Mouse (Mus musculus) lung, embryonic 16.5 days (tissue): ENCODE measurements around the gene Epm2a. TPM values are rescaled to one million over a fixed set of nuclear protein-coding genes. Genes with fewer than 3 reads are reported as not detected.
"Not testable (repeated sequence)": the region's sequence is repeated elsewhere in the genome, so short reads cannot be mapped to it uniquely, and the experiment has no call there.

Experiments used
- ATAC-seq: fragments of 200-750 bp; cut with Nextera tagmentation; 2 replicates; pipeline ENCODE4 v1.8.0; 2017; ENCODE audit warnings: low read depth, mild to moderate bottlenecking, moderate library complexity
- H3K27ac ChIP-seq: fragments of 300-500 bp; sonication (generic); 2 replicates; pipeline ENCODE4 v1.5.1; 2014; ENCODE audit warnings: mild to moderate bottlenecking, control low read depth, low read length
- H3K27me3 ChIP-seq: fragments of 300-500 bp; sonication (generic); 2 replicates; pipeline ENCODE4 v1.6.1; 2014; ENCODE audit warnings: low read depth, low read length, mixed read lengths; ENCODE audit not compliant: control insufficient read depth, insufficient read depth
- H3K36me3 ChIP-seq: fragments of 300-500 bp; sonication (generic); 2 replicates; pipeline ENCODE4 v1.6.1; 2014; ENCODE audit warnings: low read length; ENCODE audit not compliant: control insufficient read depth, insufficient read depth
- H3K4me1 ChIP-seq: fragments of 300-500 bp; sonication (generic); replicated peaks from 2 replicates; pipeline ENCODE4 v1.6.1; 2014; ENCODE audit warnings: low read length, mixed read lengths; ENCODE audit not compliant: control insufficient read depth, insufficient read depth
- H3K4me2 ChIP-seq: fragments of 300-500 bp; sonication (generic); 2 replicates; pipeline ENCODE4 v1.6.1; 2014; ENCODE audit warnings: low read depth, low read length, control low read depth
- H3K4me3 ChIP-seq: fragments of 300-500 bp; sonication (generic); 2 replicates; pipeline ENCODE4 v1.5.1; 2014; ENCODE audit warnings: mild to moderate bottlenecking, low read length, control low read depth
- H3K9ac ChIP-seq: fragments of 300-500 bp; sonication (generic); 2 replicates; pipeline ENCODE4 v1.6.1; 2014; ENCODE audit warnings: low read length, control low read depth
- H3K9me3 ChIP-seq: fragments of 300-500 bp; sonication (generic); 2 replicates; pipeline ENCODE4 v1.6.1; 2016; ENCODE audit warnings: low read length; ENCODE audit not compliant: control insufficient read depth
- WGBS: fragments of 180-500 bp; shearing (Covaris S2); extraction: QIAGEN DNeasy Blood & Tissue Kit; methylation state at CpG from one replicate; pipeline ENCODE4 v1.1.7; 2014; 5-methylcytosine and 5-hydroxymethylcytosine counted together
- polyA plus RNA-seq: library from polyadenylated mRNA; unstranded; fragments of >200 nt; fragmentation: Nextera tagmentation; extraction: Ambion mirVana; gene quantifications from 2 replicates; pipeline ENCODE4 v1.2.1, GENCODE M21; 2015

Gene Epm2a
- 0.35 and 0.48 TPM in 2 replicates for polyA plus RNA-seq

DNA sequence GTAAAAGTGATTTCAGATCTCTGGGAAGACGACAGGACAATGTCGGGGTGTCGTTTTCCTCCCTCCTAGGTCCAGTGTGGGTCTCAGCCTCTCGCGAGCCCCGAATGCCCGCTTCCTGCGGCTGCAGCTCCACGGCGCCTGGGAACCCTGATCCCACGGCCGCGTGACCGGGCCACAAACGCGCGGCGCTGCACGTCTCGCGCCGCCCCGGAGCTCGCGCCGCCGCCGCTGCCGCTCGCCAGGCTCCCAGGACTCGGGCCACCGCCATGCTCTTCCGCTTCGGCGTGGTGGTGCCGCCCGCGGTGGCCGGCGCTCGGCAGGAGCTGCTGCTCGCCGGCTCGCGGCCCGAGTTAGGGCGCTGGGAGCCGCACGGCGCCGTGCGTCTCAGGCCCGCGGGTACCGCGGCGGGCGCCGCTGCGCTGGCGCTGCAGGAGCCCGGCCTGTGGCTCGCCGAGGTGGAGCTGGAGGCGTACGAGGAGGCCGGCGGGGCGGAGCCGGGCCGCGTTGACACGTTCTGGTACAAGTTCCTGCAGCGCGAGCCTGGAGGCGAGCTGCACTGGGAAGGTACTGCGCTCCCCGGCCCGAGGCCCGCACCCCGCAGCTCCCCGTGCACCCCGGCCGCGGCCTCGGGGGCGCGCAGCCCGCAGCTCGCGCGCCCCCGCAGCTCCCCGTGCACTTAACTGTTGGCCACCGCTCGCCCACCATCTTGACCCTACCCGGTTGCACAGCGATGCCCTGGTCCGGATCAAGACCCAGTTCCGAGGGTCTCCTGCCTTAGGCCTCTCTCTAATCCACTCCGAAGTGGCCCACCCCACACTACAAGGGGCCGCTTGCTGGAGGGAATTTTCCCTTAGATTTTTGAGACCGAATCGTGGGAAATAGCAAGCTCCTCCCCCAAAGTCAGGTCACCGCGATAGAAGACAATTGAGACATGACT lies at the start of gene Epm2a:
Gene Epm2a, plus strand, starts transcription at position 200 of the 937 bp plus-strand sequence.
- peak within 1 kb of the TSS; percentile 98 for H3K27ac ChIP-seq
- H3K36me3 ChIP-seq = no peaks in the 10 kb centered on the region
- peak within 1 kb of the TSS; percentile 69 for H3K4me3 ChIP-seq
- H3K4me2 ChIP-seq = peak within 1 kb of the TSS; percentile 83
- ATAC-seq = peak; percentile 99
- H3K9me3 ChIP-seq = no peaks in the 10 kb centered on the region
- H3K9ac ChIP-seq = peak within 1 kb of the TSS; percentile 95
- WGBS = under 1% methylated on average over 95 of the region's 106 CpGs
- no peaks in the 10 kb centered on the region for H3K27me3 ChIP-seq
- peaks cover 2% of the 10 kb centered on the region; the same call in 1 of the 2 replicates for H3K4me1 ChIP-seq

DNA sequence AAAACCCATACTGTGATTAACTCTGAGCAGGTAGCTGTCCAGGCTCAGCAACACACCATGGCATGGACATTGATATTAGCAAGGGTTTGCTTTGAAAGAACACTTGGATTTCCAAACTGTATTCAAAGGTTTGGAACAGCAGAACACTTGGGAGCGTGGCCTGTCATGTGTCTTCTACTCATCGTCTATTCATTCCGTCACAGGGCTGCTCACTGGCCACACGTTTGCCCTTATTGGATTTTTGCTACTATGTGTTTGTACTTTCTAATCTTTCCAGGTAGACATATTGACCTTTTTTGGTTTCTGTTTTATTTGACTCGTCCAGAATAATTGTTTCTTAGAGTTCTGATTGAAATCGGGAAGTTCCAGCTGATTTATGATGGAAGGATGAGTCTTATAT lies 44.8 kb upstream of the Epm2a start:
- no peaks in the 10 kb centered on the region for H3K27me3 ChIP-seq
- 86% methylated on average over 6 of the region's 6 CpGs for WGBS
- H3K4me1 ChIP-seq = no peaks in the 10 kb centered on the region
- H3K27ac ChIP-seq = no peak overlapping the region
- no peak overlapping the region for H3K4me3 ChIP-seq
- H3K9me3 ChIP-seq = no peaks in the 10 kb centered on the region
- H3K36me3 ChIP-seq = peaks cover 5% of the 10 kb centered on the region
- no peak for ATAC-seq
- no peak overlapping the region for H3K4me2 ChIP-seq
- H3K9ac ChIP-seq = no peak overlapping the region

DNA sequence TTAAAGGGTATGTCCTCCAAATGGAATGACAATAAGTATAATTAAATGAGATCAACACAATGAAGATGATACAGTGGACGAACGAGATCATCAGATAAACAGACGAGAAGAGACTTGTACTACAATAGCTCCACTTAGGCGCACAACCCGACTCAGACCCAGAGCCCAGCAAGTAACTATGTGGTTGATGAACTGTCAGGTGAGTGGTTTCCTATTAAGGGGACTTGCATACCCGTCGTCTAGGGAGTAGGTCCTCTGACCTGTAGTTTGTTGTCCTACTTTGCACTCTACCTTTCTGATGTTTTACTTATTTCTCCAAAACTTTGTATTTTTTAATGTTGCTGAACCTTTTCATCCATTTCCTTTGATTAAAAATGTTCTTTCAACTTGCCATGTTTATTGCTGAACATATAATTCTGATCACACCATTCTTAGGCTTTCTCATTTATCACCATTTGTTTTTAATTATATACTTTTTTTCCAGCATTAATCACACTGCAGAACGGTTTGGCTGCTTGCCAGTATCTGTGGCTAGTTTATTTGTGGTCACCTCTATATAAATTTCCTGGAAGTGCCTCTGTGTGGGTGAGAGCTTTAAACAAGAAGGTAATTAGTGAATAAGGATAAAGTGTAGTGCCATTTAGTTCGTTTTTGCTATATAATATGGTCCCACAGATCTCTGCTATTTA lies 37.7 kb upstream of the Epm2a start:
- ATAC-seq = no peak
- Histone ChIP-seq H3K4me1 (peaks cover 4% of the 10 kb centered on the region; the same call in 1 of the 2 replicates), H3K27me3 (no peaks in the 10 kb centered on the region), H3K9ac (no peak overlapping the region), H3K9me3 (no peaks in the 10 kb centered on the region), H3K36me3 (no peaks in the 10 kb centered on the region), H3K27ac (peak overlapping the region; percentile 13; the same call in 1 of the 2 replicates), H3K4me2 (no peak overlapping the region), H3K4me3 (no peak overlapping the region)
- WGBS = 36% methylated on average over 9 of the region's 9 CpGs

DNA sequence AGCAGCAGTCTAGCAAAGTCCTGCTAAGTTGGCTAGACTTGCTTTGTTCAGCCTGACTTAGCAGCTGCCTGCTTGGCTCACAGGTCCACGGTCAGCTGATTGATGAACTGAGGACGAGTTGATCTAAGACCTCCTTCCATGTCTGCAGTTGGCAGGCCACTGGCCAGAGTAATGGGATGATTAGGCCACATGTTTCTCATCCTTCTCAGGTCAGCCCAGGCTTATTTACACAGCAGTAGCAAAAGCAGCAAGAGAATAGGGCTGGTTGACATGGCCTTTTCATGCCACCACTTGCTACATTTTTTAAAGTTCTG lies 37.2 kb upstream of the Epm2a start:
- Histone ChIP-seq H3K9ac (no peak overlapping the region), H3K9me3 (no peaks in the 10 kb centered on the region), H3K27me3 (no peaks in the 10 kb centered on the region), H3K4me2 (no peak overlapping the region), H3K27ac (no peak overlapping the region), H3K4me3 (no peak overlapping the region), H3K36me3 (no peaks in the 10 kb centered on the region), H3K4me1 (peaks cover 4% of the 10 kb centered on the region; the same call in 1 of the 2 replicates)
- ATAC-seq = peak; percentile 97
- WGBS = 20% methylated on average over 2 of the region's 2 CpGs

DNA sequence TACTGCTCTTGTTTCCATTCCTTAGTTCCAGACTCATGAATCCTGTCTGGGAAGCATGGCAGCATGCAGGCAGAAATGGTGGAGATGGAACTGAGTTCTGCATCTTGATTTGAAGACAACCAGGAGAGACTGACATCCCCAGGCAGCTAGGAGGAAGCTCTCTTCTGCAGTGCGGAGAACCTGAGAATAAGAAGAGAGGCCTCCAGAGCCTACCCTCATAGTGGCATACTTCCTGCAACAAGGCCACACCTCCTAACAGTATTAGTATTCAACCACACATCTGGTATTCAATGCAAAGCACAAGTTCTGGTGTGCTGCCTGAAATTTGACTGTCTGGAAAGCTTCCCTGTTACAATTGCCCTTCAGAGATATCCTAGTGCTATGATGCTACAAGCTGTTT lies 33.3 kb upstream of the Epm2a start:
- Histone ChIP-seq H3K27ac (no peak overlapping the region), H3K4me1 (peaks cover 4% of the 10 kb centered on the region; the same call in 1 of the 2 replicates), H3K4me3 (no peak overlapping the region), H3K9ac (no peak overlapping the region), H3K9me3 (no peaks in the 10 kb centered on the region; the same call in 1 of the 2 replicates), H3K36me3 (no peaks in the 10 kb centered on the region), H3K27me3 (no peaks in the 10 kb centered on the region), H3K4me2 (no peak overlapping the region)
- ATAC-seq = no peak
- 94% methylated on average over 1 of the region's 1 CpGs for WGBS

DNA sequence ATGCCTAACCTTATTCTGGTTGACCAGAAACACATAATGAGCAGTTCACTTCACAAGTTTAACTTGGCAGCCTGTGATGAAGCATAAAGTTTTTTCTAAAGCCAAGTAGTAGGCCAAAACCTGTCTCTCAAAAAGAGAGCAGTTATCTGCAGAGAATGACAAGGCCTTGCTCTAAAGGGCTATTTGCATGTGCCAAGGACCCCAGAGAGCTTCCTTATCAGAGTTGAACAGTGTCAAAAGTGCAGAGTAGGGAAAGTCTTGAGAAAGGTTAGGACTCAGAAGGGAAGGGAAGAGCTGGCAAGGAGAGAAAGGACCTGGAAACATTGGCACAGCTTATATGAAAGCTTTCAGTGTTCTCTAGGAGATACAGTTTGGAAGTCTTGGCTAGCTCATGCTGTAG lies 32.7 kb upstream of the Epm2a start:
- Histone ChIP-seq H3K27me3 (no peaks in the 10 kb centered on the region), H3K4me2 (no peak overlapping the region), H3K9me3 (no peaks in the 10 kb centered on the region; the same call in 1 of the 2 replicates), H3K9ac (no peak overlapping the region), H3K36me3 (no peaks in the 10 kb centered on the region), H3K4me3 (no peak overlapping the region), H3K27ac (no peak overlapping the region), H3K4me1 (0 out of 2 replicates have a peak, but pooled peaks cover under 1% of the 10 kb centered on the region)
- no peak for ATAC-seq

DNA sequence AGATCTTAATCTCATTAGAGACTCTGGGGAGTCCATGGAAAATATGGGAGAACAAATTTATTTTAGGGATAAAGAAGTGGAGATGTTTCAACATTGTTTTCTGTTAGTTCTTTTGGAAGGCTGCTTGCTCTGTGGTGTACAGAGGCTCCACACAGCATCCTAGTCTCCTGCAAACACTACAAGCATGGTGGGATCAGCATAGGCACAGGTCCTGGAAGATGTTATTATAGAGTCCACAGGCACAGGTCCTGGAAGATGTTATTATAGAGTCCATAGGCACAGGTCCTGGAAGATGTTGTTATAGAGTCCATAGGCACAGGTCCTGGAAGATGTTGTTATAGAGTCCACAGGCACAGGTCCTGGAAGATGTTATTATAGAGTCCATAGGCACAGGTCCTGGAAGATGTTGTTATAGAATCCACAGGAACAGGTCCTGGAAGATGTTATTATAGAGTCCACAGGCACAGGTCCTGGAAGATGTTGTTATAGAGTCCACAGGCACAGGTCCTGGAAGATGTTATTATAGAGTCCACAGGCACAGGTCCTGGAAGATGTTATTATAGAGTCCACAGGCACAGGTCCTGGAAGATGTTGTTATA lies 25.2 kb upstream of the Epm2a start:
- H3K4me3 ChIP-seq, ATAC-seq, H3K4me2 ChIP-seq, H3K4me1 ChIP-seq, H3K27me3 ChIP-seq, H3K27ac ChIP-seq, H3K9ac ChIP-seq, H3K9me3 ChIP-seq, H3K36me3 ChIP-seq: not testable (repeated sequence)

DNA sequence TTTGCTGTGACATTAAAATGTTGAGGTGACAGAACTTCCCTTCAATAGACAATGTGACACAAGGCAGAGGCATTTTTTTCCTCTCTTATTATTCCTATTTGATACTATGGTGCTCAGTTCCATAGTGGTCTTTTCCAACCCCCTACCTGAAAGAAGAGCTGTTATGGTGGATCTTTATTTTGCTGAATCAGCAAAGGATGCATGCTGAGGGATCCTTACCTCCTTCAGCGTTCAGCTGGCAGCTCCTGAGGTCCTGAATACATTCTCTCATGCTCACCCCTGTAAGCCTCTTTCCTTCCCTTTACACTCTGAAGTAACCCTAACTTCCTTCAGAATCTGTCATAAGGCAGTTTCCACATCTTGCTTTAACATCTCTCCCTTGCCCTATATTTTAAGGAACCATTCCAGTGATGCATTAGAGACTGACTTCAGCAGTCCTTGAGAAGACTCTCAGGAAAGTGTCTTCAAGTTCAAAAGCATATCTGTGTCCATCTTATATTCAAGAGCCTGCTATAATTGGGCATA lies 23.7 kb upstream of the Epm2a start:
- H3K4me1 ChIP-seq = no peaks in the 10 kb centered on the region
- H3K9me3 ChIP-seq = no peaks in the 10 kb centered on the region
- H3K36me3 ChIP-seq = no peaks in the 10 kb centered on the region
- WGBS = 63% methylated on average over 1 of the region's 1 CpGs
- H3K27me3 ChIP-seq = no peaks in the 10 kb centered on the region
- H3K27ac ChIP-seq = no peak overlapping the region
- H3K4me3 ChIP-seq = no peak overlapping the region
- H3K4me2 ChIP-seq = no peak overlapping the region
- ATAC-seq = no peak
- H3K9ac ChIP-seq = no peak overlapping the region

DNA sequence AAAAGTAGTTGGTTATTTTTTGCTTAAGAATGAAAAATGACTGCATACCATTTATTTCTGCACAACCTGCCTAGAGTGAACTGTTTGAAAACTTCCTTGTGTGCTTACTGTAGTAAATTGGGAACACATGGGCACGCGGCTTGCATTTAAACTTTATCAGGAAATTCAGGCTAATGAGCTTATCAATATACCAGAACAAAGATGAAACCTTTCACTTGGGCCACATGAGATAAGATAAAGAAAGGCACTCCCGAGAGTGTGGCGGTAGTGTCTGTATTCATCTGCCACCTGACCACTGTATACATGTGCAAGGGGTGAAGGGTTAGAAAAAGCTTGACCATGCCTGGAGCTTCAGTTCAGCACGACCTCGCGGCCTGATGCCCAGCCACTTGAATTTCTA lies 20.9 kb upstream of the Epm2a start:
- ATAC-seq = no peak
- Histone ChIP-seq H3K4me1 (no peaks in the 10 kb centered on the region), H3K9ac (no peak overlapping the region), H3K9me3 (no peaks in the 10 kb centered on the region), H3K27me3 (no peaks in the 10 kb centered on the region), H3K4me2 (no peak overlapping the region), H3K4me3 (no peak overlapping the region), H3K27ac (no peak overlapping the region), H3K36me3 (no peaks in the 10 kb centered on the region)
- 48% methylated on average over 7 of the region's 7 CpGs for WGBS
